Mouse (Mus musculus) E14TG2a.4 (cell line): ENCODE results near the gene Aplp2.

Experiments
- H3K27me3 ChIP-seq: 2 replicates; pipeline ENCODE4 v1.6.1; 2014; ENCODE audit warnings: low read length, control low read depth; ENCODE audit not compliant: insufficient read depth
- H3K36me3 ChIP-seq: 2 replicates; pipeline ENCODE4 v1.6.1; 2014; ENCODE audit warnings: low read length, control low read depth; ENCODE audit not compliant: insufficient read depth
- H3K4me1 ChIP-seq: replicated peaks from 2 replicates; pipeline ENCODE4 v1.6.1; 2014; ENCODE audit warnings: low read depth, low read length, control low read depth
- H3K4me3 ChIP-seq: replicated peaks from 2 replicates; pipeline ENCODE4 v1.5.1; 2014; ENCODE audit warnings: mild to moderate bottlenecking, low read length
- H3K9me3 ChIP-seq: 2 replicates; pipeline ENCODE4 v1.6.1; 2014; ENCODE audit warnings: low read length, control low read depth
- CTCF ChIP-seq: conservative IDR thresholded peaks from 2 replicates; pipeline ENCODE4 v1.5.1; 2014; ENCODE audit warnings: low read length
- NANOG ChIP-seq: IDR thresholded peaks from 2 replicates; pipeline ENCODE4 v1.6.1; 2014; ENCODE audit warnings: borderline replicate concordance, low read length, mixed read lengths
- POU5F1 ChIP-seq: IDR thresholded peaks from 2 replicates; pipeline ENCODE4 v1.6.1; 2014; ENCODE audit warnings: low read length, borderline replicate concordance

Aplp2 gene

DNA sequence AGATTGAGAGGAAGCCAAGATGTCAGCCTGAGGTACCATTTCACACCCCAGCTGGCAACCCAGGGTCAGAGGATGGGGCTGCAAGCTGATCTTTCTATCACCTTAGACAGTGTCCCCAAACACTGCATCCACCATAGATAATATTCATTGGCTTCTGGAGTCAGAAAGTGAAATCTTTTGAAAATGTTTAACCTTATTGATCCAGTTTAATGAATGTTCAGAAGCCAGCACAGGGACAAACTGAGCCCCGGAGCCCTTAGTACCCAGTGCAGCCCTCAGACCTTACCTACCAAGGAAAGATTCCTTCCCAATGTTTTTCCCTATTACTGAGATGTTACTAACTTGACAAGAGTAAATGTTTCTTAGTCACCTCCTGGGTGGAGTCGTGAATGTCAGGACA, 26.9 kb upstream of the Aplp2 start:
- Histone ChIP-seq H3K27me3 (peaks cover 4% of the 10 kb centered on the region; the same call in 1 of the 2 replicates), H3K4me3 (no peak overlapping the region), H3K4me1 (peaks cover 12% of the 10 kb centered on the region), H3K9me3 (peaks cover 8% of the 10 kb centered on the region), H3K36me3 (no peaks in the 10 kb centered on the region)
- TF ChIP-seq NANOG (no peak), CTCF (no peak), POU5F1 (no peak)

- H3K4me1 ChIP-seq: peaks cover 3% of the 10 kb centered on the region
- H3K36me3 ChIP-seq: no peaks in the 10 kb centered on the region
- TF ChIP-seq NANOG (no peak), CTCF (no peak), POU5F1 (no peak)
- no peak overlapping the region for H3K4me3 ChIP-seq
- H3K9me3 ChIP-seq: peaks cover 8% of the 10 kb centered on the region
- H3K27me3 ChIP-seq: 0 out of 2 replicates have a peak, but pooled peaks cover 4% of the 10 kb centered on the region
Observed at GRCm38 (mm10) chr9:31236079-31236478, 24.5 kb upstream of the Aplp2 start.

- H3K4me3 ChIP-seq: no peak overlapping the region
- H3K27me3 ChIP-seq: 0 out of 2 replicates have a peak, but pooled peaks cover 4% of the 10 kb centered on the region
- H3K4me1 ChIP-seq: no peaks in the 10 kb centered on the region
- TF ChIP-seq POU5F1: no peak
- no peak for TF ChIP-seq CTCF
- no peak for TF ChIP-seq NANOG
- H3K36me3 ChIP-seq: no peaks in the 10 kb centered on the region
- H3K9me3 ChIP-seq: peaks cover 8% of the 10 kb centered on the region
Observed at GRCm38 (mm10) chr9:31235489-31235888, 23.9 kb upstream of the Aplp2 start.

DNA sequence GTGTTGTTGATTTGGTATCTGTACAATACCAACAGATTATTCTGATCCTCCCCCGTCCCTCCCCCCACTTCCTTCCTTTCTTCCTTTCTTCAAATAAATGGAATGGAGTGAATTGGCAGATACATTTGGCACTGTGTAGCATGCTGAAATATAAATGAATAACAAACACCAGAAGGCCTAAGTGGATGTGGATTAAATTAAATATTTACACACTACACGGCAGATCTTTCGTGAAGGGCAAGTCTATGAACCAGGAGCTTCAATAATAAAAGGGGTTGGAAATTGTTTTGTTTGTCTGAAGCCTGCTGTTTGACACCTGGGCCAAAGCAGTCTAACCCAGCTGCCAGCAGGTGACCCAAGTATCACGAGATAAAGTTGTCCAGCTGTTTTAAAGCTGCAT, 23.4 kb upstream of the Aplp2 start:
- Histone ChIP-seq H3K27me3 (0 out of 2 replicates have a peak, but pooled peaks cover 4% of the 10 kb centered on the region), H3K9me3 (peaks cover 6% of the 10 kb centered on the region), H3K4me3 (no peak overlapping the region), H3K4me1 (no peaks in the 10 kb centered on the region), H3K36me3 (no peaks in the 10 kb centered on the region)
- TF ChIP-seq POU5F1 (no peak), CTCF (no peak), NANOG (no peak)

GRCm38 (mm10) chr9:31226541-31226940, 14.9 kb upstream of the Aplp2 start:
- TF ChIP-seq POU5F1: no peak
- no peak for TF ChIP-seq NANOG
- no peak for TF ChIP-seq CTCF
- Histone ChIP-seq H3K4me3 (peak overlapping the region; percentile 33), H3K36me3 (no peaks in the 10 kb centered on the region), H3K4me1 (peaks cover 28% of the 10 kb centered on the region), H3K9me3 (no peaks in the 10 kb centered on the region), H3K27me3 (no peaks in the 10 kb centered on the region)

DNA sequence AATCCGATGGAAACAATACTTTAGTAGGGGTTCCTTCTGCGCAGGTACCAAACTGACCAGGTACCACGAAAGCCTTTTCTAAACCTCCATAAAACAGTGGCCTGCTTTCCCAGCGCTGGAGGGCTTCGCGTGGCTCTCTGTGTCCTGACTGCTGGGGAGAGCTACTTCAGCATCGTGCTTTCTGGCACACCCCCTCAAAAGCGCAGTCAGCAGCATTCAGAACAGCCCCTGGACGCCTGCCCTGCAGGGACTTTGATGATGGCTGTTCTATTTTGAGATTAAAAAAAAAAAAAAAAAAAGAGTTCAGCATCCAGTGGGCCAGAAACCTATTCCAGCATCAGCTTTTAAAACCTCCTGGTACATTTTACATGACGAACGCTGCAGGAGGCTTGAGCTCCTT, 14.2 kb upstream of the Aplp2 start:
- peaks cover 35% of the 10 kb centered on the region for H3K4me1 ChIP-seq
- no peak overlapping the region for H3K4me3 ChIP-seq
- H3K9me3 ChIP-seq: no peaks in the 10 kb centered on the region
- no peak for TF ChIP-seq POU5F1
- no peak for TF ChIP-seq CTCF
- TF ChIP-seq NANOG: no peak
- no peaks in the 10 kb centered on the region for H3K36me3 ChIP-seq
- H3K27me3 ChIP-seq: no peaks in the 10 kb centered on the region

- H3K27me3 ChIP-seq: peaks cover 6% of the 10 kb centered on the region; the same call in 1 of the 2 replicates
- H3K9me3 ChIP-seq: no peaks in the 10 kb centered on the region
- peaks cover 37% of the 10 kb centered on the region for H3K4me1 ChIP-seq
- TF ChIP-seq POU5F1 (no peak), NANOG (no peak), CTCF (no peak)
- H3K4me3 ChIP-seq: no peak overlapping the region
- H3K36me3 ChIP-seq: no peaks in the 10 kb centered on the region
Observed at GRCm38 (mm10) chr9:31223475-31223874, 11.9 kb upstream of the Aplp2 start.

DNA sequence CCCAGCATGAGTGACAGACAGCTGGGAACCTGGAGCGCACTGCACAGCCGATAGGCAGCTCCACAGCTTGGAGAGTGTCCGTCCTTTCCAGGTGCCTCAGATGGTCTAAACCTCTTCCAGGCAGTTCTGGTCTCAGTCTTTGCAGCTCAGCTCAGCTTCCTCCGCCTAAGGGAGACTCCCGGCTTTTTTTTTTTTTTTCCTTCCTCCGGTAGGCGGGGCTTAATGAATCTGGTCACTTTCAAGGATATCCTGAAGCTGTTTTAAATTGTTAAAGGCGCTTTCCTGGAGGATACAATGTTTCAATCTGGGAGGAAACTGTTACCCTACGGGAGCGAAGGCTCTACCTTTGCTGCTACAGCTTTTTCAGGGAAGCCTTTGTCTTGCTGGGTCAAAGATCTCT, 9.6 kb upstream of the Aplp2 start:
- H3K4me1 ChIP-seq: peaks cover 27% of the 10 kb centered on the region
- no peaks in the 10 kb centered on the region for H3K36me3 ChIP-seq
- peaks cover 6% of the 10 kb centered on the region; the same call in 1 of the 2 replicates for H3K27me3 ChIP-seq
- H3K9me3 ChIP-seq: no peaks in the 10 kb centered on the region
- H3K4me3 ChIP-seq: 0 out of 2 replicates have a peak overlapping the region, but pooled peaks have one; percentile 17
- TF ChIP-seq CTCF: no peak
- TF ChIP-seq NANOG: peak; percentile 18; the same call in 1 of the 2 replicates
- no peak for TF ChIP-seq POU5F1

- Histone ChIP-seq H3K4me1 (peaks cover 22% of the 10 kb centered on the region), H3K4me3 (no peak overlapping the region), H3K9me3 (no peaks in the 10 kb centered on the region), H3K36me3 (no peaks in the 10 kb centered on the region), H3K27me3 (peaks cover 6% of the 10 kb centered on the region; the same call in 1 of the 2 replicates)
- TF ChIP-seq CTCF (no peak), POU5F1 (no peak), NANOG (no peak)
Observed at GRCm38 (mm10) chr9:31217631-31218380, 6.2 kb upstream of the Aplp2 start.
